ENCODE assay signal across 8 mouse cellular contexts in the genomic region with DNA sequence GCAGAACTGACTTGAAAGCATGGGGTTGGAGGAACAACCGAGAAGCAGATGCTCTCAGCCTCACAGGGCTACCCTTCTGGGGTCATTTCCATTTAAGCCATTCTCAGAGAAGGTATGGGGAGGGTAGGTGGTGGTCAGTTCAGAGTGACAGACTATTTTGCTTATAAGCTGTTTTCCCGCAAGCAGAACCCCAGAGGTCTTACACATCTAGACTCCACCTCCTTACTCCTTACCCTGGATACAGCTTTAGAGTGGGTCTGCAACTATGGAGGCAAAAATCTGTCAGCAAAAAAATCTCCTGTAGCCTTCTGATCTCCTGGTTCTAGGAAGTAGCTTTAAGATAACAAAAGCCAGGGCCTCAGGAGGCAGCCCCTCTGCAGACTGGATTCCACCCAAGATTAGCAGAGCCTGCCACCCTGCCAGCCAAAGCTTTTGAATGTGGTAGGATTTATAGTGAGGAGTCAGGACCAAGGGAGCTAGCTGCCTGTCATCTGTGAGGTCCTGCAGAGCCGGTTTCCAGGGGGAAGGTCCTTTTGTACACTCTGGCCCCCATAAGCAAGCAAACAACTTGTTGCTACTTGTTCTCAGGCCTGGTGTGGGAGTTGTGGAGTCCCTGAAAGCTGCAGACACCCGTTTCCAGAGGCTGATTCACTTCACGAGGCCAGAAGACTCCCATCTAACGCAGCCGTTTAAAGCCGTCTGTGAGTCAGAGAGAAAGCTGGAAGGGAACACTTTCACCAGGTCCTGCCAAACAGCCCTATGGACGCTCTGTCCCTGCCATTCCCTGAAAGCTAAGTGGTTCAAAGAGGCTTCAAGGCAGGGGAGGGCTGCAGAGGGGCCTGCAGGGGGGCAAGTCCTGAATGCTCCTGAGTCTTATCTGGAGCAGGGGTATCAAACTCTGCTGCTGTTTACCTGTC. TPM values are rescaled to one million over a fixed set of nuclear protein-coding genes. Genes with fewer than 3 reads are reported as not detected.
DNase-seq lines count a peak whose midpoint lies in the region; ATAC-seq and TF ChIP-seq lines count a peak whose summit lies in the region.

No protein-coding gene starts in this region.

- H3K36me3 ChIP-seq in forebrain, embryonic 12.5 days (replicated peaks), result no peaks in the 10 kb centered on the region
- H3K36me3 ChIP-seq in forebrain, embryonic 16.5 days (ENCODE audit: control insufficient read depth, insufficient read depth), result no peaks in the 10 kb centered on the region
- no peaks in the 10 kb centered on the region for H3K36me3 ChIP-seq in embryonic facial prominence, embryonic 10.5 days (replicated peaks)
- H3K36me3 ChIP-seq in heart, embryonic 16.5 days (ENCODE audit: control insufficient read depth, insufficient read depth), result no peaks in the 10 kb centered on the region
- no peaks in the 10 kb centered on the region for H3K36me3 ChIP-seq in stomach, postnatal 0 days (ENCODE audit: control insufficient read depth, insufficient read depth, low read length)

- peak; percentile 87 for TF ChIP-seq EP300 in stomach, postnatal 0 days (optimal IDR thresholded peaks at IDR 0.05)

- no peak overlapping the region for H3K4me3 ChIP-seq in forebrain, embryonic 12.5 days (replicated peaks)
- H3K4me3 ChIP-seq in forebrain, embryonic 16.5 days (replicated peaks; ENCODE audit: low read length), result no peak overlapping the region
- 0 out of 2 replicates have a peak overlapping the region, but pooled peaks have one; percentile 21 for H3K4me3 ChIP-seq in embryonic facial prominence, embryonic 10.5 days
- no peak overlapping the region for H3K4me3 ChIP-seq in heart, embryonic 16.5 days (ENCODE audit: low read length)
- H3K4me3 ChIP-seq in stomach, postnatal 0 days (ENCODE audit: low read depth, low read length), result no peak overlapping the region

- WGBS in forebrain, embryonic 12.5 days, result 16% methylated on average over 9 of the region's 9 CpGs
- 23% methylated on average over 9 of the region's 9 CpGs for WGBS in forebrain, embryonic 16.5 days
- WGBS in embryonic facial prominence, embryonic 10.5 days, result 21% methylated on average over 9 of the region's 9 CpGs
- 17% methylated on average over 9 of the region's 9 CpGs for WGBS in heart, embryonic 16.5 days
- 16% methylated on average over 9 of the region's 9 CpGs for WGBS in stomach, postnatal 0 days

- H3K9ac ChIP-seq in forebrain, embryonic 12.5 days, result 0 out of 2 replicates have a peak overlapping the region, but pooled peaks have one; percentile 14
- H3K9ac ChIP-seq in forebrain, embryonic 16.5 days (replicated peaks; ENCODE audit: low read depth, low read length), result no peak overlapping the region
- peak overlapping the region; percentile 55 for H3K9ac ChIP-seq in heart, embryonic 16.5 days (ENCODE audit: low read length)
- no peak overlapping the region for H3K9ac ChIP-seq in stomach, postnatal 0 days (ENCODE audit: low read length)

- 0 out of 2 replicates have a peak, but pooled peaks cover 7% of the 10 kb centered on the region for H3K27me3 ChIP-seq in forebrain, embryonic 12.5 days
- no peaks in the 10 kb centered on the region for H3K27me3 ChIP-seq in forebrain, embryonic 16.5 days (replicated peaks; ENCODE audit: control insufficient read depth, insufficient read depth, low read length)
- no peaks in the 10 kb centered on the region for H3K27me3 ChIP-seq in embryonic facial prominence, embryonic 10.5 days (replicated peaks; ENCODE audit: low read depth, poor library complexity, severe bottlenecking)
- H3K27me3 ChIP-seq in heart, embryonic 16.5 days (ENCODE audit: control insufficient read depth, insufficient read depth, low read length), result no peaks in the 10 kb centered on the region
- no peaks in the 10 kb centered on the region for H3K27me3 ChIP-seq in stomach, postnatal 0 days (ENCODE audit: control insufficient read depth, insufficient read depth, low read length)

- peaks cover 12% of the 10 kb centered on the region for H3K4me1 ChIP-seq in forebrain, embryonic 12.5 days
- H3K4me1 ChIP-seq in forebrain, embryonic 16.5 days (replicated peaks; ENCODE audit: control insufficient read depth, insufficient read depth, low read length), result 0 out of 2 replicates have a peak, but pooled peaks cover 9% of the 10 kb centered on the region
- peaks cover 17% of the 10 kb centered on the region for H3K4me1 ChIP-seq in embryonic facial prominence, embryonic 10.5 days
- peaks cover 43% of the 10 kb centered on the region for H3K4me1 ChIP-seq in heart, embryonic 16.5 days (ENCODE audit: control insufficient read depth, insufficient read depth, low read length)
- H3K4me1 ChIP-seq in stomach, postnatal 0 days (replicated peaks; ENCODE audit: control insufficient read depth, insufficient read depth), result 0 out of 2 replicates have a peak, but pooled peaks cover 8% of the 10 kb centered on the region

- H3K27ac ChIP-seq in forebrain, embryonic 12.5 days, result peak overlapping the region; percentile 53
- no peak overlapping the region for H3K27ac ChIP-seq in forebrain, embryonic 16.5 days (ENCODE audit: low read length)
- H3K27ac ChIP-seq in embryonic facial prominence, embryonic 10.5 days (replicated peaks), result peak overlapping the region; percentile 80
- H3K27ac ChIP-seq in heart, embryonic 16.5 days (ENCODE audit: low read length), result peak overlapping the region; percentile 82
- H3K27ac ChIP-seq in stomach, postnatal 0 days (replicated peaks), result peak overlapping the region; percentile 88

- peak; percentile 51 for DNase-seq in embryonic facial prominence, embryonic 10.5 days (ENCODE audit: low spot score)
- peak; percentile 32 for DNase-seq in lung, postnatal 14 days
- peak; percentile 54 for DNase-seq in stomach, postnatal 0 days (ENCODE audit: low spot score)
- no peak for DNase-seq in thymus, postnatal 14 days
- no peak for DNase-seq in frontal cortex, postnatal 25 days (ENCODE audit: low spot score in 2 of 2)

- TF ChIP-seq CTCF in stomach, postnatal 0 days (IDR thresholded peaks at IDR 0.05; ENCODE audit: low read depth), result no peak

- H3K9me3 ChIP-seq in forebrain, embryonic 12.5 days, result no peaks in the 10 kb centered on the region
- no peaks in the 10 kb centered on the region for H3K9me3 ChIP-seq in forebrain, embryonic 16.5 days (ENCODE audit: control insufficient read depth, low read length)
- H3K9me3 ChIP-seq in embryonic facial prominence, embryonic 10.5 days, result no peaks in the 10 kb centered on the region
- H3K9me3 ChIP-seq in heart, embryonic 16.5 days (replicated peaks; ENCODE audit: control insufficient read depth, low read length), result no peaks in the 10 kb centered on the region
- no peaks in the 10 kb centered on the region for H3K9me3 ChIP-seq in stomach, postnatal 0 days (ENCODE audit: control insufficient read depth, low read length)

- ATAC-seq in forebrain, embryonic 12.5 days (ENCODE audit: low FRiP score), result no peak
- no peak for ATAC-seq in forebrain, embryonic 16.5 days
- peak; percentile 34; the same call in 1 of the 2 replicates for ATAC-seq in heart, embryonic 16.5 days (replicated peaks; ENCODE audit: extremely low read depth, insufficient read depth, low FRiP score)
- ATAC-seq in stomach, postnatal 0 days (ENCODE audit: low FRiP score, low TSS enrichment), result peak; percentile 57

- no peak overlapping the region for H3K4me2 ChIP-seq in forebrain, embryonic 12.5 days
- H3K4me2 ChIP-seq in forebrain, embryonic 16.5 days (ENCODE audit: low read length), result no peak overlapping the region
- 0 out of 2 replicates have a peak overlapping the region, but pooled peaks have one; percentile 2 for H3K4me2 ChIP-seq in heart, embryonic 16.5 days (ENCODE audit: low read depth, low read length)
- H3K4me2 ChIP-seq in stomach, postnatal 0 days (replicated peaks; ENCODE audit: low read depth), result no peak overlapping the region

RNA-seq across cellular contexts. Expression of a gene that starts 52.1 kb away (rescaled TPM):
- 0.47 and 0.94 TPM in 2 replicates for polyA plus RNA-seq in forebrain, embryonic 12.5 days (2016; fragmentation: Nextera tagmentation; extraction: Ambion mirVana)
- polyA plus RNA-seq in forebrain, embryonic 16.5 days (2015; fragmentation: Nextera tagmentation; extraction: Ambion mirVana), result 1.6 and 2.0 TPM in 2 replicates
- 6.2 and 6.6 TPM in 2 replicates for polyA plus RNA-seq in embryonic facial prominence, embryonic 10.5 days (2016; fragmentation: Nextera tagmentation; extraction: Ambion mirVana)
- polyA plus RNA-seq in heart, embryonic 16.5 days (2015; fragmentation: Nextera tagmentation; extraction: Ambion mirVana), result 8.8 and 15.1 TPM in 2 replicates
- polyA plus RNA-seq in stomach, postnatal 0 days (2015; fragmentation: Nextera tagmentation; extraction: Ambion mirVana), result 17.6 and 18.2 TPM in 2 replicates

Comparison
In these comparisons a context has a peak if more than half of its experiments do, and no peak if none do; other contexts are left out.
1. H3K9ac ChIP-seq: peak in forebrain, embryonic 12.5 days (single experiment) and heart, embryonic 16.5 days (single experiment); none in forebrain, embryonic 16.5 days (single experiment) and stomach, postnatal 0 days (single experiment).
2. ATAC-seq: peak in heart, embryonic 16.5 days (single experiment) and stomach, postnatal 0 days (single experiment); none in forebrain, embryonic 12.5 days (single experiment) and forebrain, embryonic 16.5 days (single experiment).
3. DNase-seq: peak in embryonic facial prominence, embryonic 10.5 days (single experiment), lung, postnatal 14 days (single experiment) and stomach, postnatal 0 days (single experiment); none in thymus, postnatal 14 days (single experiment) and frontal cortex, postnatal 25 days (0 of 2).